Mouse (Mus musculus): ENCODE data around the gene Prc1. TPM values are rescaled to one million over a fixed set of nuclear protein-coding genes. Genes with fewer than 3 reads are reported as not detected.
"Not testable (repeated sequence)": the region's sequence is repeated elsewhere in the genome, so short reads cannot be mapped to it uniquely, and the experiment has no call there.

The Prc1 gene
- total RNA-seq, 1 experiment from 2014 or later = 156 TPM

DNA sequence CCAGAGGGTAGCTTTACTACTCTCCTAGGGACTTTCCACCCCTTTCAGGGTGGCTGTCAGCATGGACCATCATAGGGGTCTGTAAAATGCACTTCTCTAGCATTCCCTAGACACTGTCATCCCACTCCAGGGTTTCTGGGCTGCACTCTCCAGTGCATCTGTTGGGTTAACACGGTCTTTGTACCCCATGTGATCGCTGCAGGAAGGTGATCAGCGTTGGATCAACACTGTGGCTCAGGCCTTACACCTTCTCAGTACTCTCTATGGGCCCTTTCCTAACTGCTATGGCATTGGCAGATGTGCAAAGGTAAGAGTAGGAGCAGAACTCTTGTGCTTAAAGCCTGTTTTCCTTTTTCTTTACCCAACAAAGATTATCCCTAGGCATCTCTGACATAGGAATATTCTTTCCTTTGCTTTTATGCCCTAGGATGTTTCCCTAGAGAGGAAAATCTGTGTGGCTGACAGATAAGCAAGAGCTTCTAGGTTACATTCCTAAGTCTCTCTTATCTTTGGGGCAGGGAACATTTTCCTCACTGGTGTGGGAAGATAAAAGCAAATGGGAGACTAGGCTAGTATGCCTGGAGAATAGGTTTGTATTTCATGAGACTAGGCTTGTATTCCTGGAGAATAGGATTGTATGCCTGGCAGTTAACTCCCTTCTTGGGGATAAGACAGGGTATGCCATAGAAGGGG, 10.9 kb upstream of the Prc1 start:
- ATAC-seq (replicated peaks; ENCODE audit: low read depth, poor library complexity, severe bottlenecking) = no peak

DNA sequence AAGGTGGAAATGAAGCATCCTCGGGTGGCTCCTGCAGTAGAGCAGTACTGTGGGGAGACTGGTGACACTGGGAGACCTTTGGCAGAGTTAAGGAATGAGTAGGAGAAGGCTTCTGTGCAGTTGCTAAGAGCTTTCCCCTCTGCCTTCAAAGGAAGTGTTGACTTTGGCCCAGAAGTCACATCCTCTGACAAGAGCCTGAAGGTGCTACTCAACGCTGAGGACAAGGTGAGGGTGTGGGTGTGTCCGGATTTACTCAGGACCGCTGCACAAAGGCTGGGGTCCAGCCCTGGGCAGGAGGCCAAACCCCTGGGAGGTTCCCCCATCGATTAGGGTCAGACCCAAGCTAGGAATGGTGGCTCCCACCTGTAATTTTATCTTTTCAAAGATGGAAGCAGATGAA, 9.9 kb upstream of the Prc1 start:
- ATAC-seq (replicated peaks; ENCODE audit: low read depth, poor library complexity, severe bottlenecking) = no peak

DNA sequence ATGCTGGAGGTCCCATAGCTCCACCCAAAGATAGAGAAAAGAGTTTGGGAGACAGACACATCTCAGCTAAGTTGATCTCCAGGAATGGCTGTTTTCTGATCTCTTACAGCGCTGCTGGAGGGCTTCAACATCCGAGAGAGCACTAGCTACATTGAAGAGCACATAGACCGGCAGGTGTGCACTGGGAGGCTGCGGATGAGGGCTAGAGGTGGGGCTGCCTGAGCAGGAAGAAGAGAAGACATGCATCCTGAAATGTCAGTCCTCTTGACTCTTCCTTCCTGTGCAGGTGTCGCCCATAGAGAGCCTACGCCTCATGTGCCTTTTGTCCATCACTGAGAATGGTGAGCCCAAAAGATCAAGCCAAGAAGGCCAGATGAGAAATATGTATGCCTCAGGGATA, 8.5 kb upstream of the Prc1 start:
- no peak for ATAC-seq (replicated peaks; ENCODE audit: low read depth, poor library complexity, severe bottlenecking)

DNA sequence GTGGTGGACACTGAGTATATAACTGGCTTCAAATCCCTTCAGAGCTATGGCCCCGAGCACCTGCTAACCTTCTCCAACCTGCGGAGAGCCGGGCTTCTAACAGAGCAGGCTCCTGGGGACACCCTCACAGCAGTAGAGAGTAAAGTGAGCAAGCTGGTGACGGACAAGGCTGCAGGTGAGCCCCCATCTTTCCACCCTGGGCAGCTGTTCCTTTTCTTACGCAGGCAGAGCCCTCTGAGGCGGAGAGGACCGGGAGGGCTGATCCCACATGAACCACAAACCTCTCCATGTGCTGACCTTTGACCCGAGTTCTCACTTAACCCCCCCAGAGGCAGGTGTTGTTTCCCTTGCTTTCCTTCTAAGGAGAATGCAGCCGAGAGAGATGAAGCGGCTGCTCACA, 6.5 kb upstream of the Prc1 start:
- ATAC-seq (replicated peaks; ENCODE audit: low read depth, poor library complexity, severe bottlenecking) = no peak

DNA sequence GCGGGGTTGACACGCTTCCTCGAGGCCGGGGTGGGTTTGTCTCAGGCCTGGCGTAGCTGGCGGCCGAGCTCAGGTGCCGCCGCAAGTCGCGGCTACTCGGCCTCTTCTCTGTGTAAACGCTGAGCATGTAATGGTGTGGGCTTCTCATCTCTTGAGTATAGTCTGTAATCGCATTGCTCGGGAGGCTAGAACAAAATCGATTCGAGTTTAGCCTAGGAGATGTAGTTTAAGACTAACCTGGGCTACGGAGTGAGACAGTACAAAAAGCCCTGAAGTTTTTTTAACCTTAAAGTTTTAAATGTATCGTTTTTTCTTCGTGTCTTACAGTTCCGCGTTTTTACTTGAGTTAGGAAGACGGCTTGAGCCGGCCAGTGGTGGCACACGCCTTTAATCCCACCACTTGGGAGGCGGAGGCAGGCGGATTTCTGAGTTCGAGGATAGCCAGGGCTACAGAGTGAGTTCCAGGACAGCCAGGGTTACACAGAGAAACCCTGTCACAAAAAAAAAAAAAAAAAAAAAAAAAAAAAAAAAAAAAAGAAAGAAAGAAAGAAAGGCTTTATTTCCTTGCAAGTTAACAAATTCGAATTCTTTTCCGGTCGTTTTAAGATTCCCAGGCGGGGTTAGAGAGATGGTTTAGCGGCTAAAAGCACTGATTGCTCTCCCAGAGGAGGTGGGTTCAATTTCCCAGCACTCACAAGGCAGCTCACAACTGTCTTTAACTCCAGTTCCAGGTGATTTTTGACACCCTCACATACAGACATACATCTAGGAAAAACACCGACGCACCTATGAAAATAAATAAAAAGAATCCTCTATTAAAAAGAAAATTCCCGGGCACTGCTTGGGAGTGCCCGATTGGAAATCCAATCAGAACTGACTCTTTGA, 756 bp downstream of the Prc1 start:
- no peak for ATAC-seq (replicated peaks; ENCODE audit: low read depth, poor library complexity, severe bottlenecking)

DNA sequence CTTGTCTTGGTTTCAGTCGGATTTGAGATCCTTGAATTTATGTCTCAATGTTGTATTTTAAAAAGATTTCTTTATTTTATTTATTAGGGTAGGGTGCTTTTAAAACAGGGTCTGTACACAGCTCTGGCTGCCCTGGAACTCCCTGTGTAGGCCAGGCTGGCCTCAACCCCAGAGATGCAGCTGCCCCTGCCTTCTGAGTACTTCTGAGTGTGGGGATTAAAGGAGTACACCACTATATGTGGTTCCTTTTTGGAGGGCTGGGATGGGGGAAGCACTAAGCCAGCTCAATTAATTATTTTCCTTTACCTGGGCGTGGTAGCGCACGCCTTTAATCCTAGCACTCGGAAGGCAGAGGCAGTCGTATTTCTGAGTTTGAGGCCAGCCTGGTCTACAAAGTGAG, 2.2 kb downstream of the Prc1 start:
- no peak for ATAC-seq (replicated peaks; ENCODE audit: low read depth, poor library complexity, severe bottlenecking)

DNA sequence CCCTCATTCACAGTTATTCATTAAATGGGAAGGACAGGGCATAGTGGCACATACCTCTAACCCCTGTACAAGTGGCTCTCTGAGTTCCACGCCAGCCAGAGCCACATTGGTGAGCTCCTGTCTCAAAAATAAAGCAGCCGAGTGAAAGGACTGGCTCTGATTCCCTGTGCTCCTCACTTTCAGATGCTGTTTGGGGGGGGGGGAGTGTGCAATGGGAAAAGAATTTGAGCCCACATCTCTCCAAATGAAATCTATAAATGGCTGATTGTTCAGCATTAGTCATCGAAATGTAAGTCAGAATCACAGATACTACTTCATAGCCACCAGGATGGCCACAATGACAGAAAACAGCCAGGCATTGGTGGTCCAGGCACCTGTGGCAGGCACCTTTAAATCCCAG, 2.8 kb downstream of the Prc1 start:
- ATAC-seq (replicated peaks; ENCODE audit: low read depth, poor library complexity, severe bottlenecking) = no peak

DNA sequence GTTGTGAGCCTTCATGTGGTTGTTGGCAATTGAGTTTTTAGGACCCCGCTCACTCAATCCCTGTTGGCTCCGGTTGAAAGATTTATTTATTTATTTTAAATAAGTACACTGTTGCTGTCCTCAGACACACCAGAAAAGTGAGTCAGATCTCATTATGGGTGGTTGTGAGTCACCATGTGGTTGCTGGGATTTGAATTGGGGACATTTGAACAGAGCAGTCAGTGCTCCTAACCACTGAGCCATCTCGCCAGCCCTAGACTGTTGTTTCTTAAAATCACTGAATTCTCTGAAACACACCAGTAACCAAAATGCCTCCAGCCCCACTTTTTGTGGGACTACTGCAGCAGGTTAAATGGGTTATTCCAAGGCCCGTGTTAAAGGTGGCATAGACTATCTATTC, 4.5 kb downstream of the Prc1 start:
- no peak for ATAC-seq (replicated peaks; ENCODE audit: low read depth, poor library complexity, severe bottlenecking)

DNA sequence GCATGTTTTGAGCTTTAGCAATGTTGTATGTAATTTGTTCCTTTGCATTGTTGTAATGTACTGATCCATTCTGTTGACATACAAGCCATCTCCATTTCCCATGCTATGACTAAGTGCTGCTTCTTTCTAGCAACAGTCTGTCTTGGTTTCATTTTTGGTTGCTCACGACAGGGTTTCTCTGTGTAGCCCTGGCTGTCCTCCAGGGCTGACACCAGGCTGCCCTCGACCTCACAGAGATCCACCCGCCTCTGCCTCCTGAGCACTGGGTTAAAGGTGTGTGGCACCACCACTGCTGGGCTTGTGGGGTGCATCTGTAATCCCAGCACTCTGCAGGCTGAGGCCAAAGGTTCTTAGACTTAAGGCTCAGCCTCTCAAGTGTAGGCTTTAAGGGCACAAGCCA, 5.3 kb downstream of the Prc1 start:
- ATAC-seq (replicated peaks; ENCODE audit: low read depth, poor library complexity, severe bottlenecking) = no peak

DNA sequence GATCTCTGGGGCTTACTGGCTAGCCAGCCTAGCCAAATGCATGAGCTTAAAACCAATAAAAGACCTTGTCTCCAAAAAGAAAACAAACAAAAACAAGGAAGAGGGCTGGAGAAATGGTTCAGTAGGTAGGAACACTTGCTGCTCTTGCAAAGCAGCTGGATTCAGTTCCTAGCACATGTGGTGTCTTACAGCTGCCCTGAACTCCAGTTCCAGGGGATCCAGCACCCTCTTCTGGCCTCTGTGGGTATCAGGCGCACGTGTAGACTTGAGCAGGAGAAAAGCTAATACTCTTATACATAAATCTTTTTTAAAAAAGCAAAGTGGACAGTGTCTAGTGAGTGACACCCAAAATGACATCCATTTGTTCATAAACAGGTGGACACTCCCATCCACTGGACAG, 7.3 kb downstream of the Prc1 start:
- no peak for ATAC-seq (replicated peaks; ENCODE audit: low read depth, poor library complexity, severe bottlenecking)

DNA sequence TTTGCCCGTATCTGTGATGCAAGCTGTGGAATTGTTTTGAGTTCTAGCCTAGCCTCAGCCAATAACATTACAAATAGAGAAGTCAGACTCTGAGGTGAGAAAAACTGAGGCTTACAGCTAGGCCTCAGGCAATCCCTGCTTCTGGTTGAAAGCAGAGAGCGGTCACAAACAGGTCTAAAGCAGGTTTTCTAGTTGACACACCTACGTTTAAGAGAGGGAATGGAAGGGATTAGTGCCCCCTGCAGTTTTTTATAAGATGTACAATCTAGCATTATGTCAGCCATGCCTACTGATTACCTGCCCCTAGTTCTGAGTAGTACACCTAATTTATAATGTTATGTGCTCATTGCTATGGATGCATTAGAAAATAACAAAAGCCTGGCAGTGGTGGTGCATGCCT, 13.5 kb downstream of the Prc1 start:
- ATAC-seq (replicated peaks; ENCODE audit: low read depth, poor library complexity, severe bottlenecking) = no peak

DNA sequence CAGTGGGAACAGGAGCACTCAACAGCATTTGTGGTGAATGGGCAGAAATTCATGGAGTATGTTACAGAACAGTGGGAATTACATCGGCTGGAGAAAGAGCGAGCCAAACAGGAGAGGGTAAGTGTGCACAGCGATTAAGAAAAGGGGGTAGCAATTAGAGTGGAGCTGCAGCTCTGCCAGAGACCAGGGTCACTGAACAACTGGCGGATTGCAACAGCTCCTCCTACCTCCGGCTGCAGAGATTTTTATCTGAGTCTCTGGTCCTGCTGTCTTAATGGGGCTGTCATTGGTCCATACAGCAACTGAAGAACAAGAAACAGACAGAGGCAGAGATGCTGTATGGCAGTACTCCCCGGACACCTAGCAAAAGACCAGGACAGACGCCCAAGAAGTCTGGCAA, 16.5 kb downstream of the Prc1 start:
- ATAC-seq (replicated peaks; ENCODE audit: low read depth, poor library complexity, severe bottlenecking) = no peak

DNA sequence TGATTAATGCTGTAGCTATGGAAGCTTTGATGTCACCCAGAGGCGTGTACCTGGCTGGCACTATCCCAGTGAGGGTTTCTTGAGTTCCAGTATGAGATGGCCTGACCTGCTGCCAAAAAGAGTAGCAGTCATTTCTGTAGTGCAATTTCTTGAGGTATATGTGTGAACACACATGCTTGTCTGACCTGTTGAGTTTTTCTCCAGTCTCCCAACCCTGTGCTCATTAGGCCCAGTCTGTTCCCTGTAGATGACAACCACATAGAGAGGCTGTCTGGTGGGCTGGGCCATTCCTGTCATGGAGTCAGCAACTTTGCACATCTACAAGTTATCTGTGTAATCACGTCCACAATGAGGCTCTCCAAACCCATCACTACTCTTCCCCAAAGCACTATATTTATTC, 21.5 kb downstream of the Prc1 start:
- ATAC-seq (replicated peaks; ENCODE audit: low read depth, poor library complexity, severe bottlenecking) = no peak

DNA sequence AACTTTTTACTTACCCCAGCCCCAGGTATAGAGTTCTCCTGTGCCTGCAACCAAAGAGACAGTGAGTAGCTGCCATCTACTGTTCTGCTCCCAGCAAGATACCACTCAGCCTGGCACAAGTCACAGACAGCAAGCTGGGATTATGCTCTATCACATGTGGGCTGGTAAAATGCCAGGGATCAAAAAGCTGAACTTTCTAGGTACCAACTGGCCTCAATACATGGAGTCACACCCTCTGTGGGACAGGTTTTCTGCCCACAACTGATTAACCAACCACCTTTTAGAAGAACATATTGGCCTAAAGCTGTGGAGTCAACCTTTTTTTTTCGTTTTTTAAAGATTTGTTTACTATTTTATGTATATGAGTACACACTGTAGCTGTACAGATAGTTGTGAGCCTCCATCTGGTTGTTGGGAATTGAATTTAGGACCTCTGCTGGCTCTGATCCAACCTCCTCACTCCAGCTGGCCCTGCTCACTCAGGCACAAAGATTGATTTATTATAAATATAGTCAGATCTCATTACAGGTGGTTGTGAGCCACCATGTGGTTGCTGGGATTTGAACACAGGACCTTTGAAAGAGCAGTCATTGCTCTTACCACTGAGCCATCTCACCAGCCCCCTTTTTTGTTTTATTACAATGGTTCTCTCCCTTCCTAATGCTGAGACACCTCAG, 23.3 kb downstream of the Prc1 start:
- ATAC-seq (replicated peaks; ENCODE audit: low read depth, poor library complexity, severe bottlenecking) = no peak

DNA sequence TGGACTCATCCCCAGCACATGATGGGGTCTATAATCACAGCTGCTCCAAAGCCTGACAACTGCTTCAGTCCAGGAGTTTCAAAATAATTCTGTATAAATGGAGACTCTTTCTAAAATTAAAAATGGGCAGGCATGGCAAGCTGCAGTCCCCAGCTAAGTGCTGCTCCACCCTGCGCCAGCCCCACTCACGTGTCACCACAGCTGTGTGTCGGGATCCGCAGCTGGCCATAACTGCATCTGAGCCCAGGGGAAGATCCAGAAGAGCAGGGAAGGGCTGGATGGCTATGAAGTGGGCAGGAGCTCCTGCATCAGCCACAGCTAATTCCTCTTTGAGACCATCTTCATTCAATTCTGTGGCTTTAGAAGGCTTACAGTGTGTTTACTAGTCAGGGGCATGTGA, 24.4 kb downstream of the Prc1 start:
- no peak for ATAC-seq (replicated peaks; ENCODE audit: low read depth, poor library complexity, severe bottlenecking)

DNA sequence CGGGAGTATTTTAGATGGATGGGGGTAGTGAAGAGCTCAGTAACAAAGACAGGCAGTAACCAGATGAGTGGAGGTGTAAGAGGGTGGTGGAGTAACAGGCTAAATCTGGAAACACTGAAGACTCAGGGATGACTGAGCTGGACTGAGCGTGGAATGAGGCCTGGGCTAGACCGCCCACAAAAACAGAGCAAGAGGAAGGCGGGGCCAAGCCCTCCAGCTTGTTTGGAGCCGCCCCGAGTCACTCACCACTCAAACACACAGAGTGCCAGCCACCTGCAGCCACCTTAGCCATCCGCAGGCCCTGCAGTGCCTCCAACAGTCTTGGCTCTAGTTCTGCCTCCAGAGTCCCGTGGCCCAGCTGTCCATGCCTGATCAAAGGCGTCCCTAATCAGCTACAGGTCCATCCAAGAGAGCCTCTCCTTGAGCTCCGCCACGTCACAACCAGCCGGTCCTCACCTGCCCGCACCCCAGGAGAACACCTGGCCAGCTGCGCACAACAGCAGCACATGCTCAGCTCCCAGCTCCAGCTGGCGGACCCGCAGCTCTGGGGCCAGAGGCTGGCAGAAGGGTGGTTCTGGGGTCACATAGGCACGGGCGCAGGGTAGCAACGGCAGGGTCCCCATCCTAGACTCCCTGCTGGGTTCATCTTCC, 25.7 kb downstream of the Prc1 start:
- no peak for ATAC-seq (replicated peaks; ENCODE audit: low read depth, poor library complexity, severe bottlenecking)

DNA sequence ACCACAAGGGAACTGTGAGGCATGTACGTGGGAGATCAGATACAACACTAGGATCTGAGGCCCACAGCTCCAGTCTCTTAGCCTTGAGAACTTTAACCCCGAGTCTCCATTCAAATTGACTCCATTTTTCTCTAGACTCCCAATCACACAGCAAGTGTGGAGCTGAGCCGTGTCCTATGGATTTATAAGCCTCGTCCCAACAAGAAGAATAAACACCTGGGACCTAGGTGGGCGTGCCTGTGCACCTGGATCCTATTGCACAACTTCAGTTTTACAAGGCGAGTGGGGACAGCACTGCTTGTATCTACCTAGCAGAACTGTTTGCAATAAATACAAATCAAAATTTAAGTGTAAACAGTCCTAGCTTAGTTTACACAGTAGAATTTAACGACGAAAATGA, 29.1 kb downstream of the Prc1 start:
- no peak for ATAC-seq (replicated peaks; ENCODE audit: low read depth, poor library complexity, severe bottlenecking)

DNA sequence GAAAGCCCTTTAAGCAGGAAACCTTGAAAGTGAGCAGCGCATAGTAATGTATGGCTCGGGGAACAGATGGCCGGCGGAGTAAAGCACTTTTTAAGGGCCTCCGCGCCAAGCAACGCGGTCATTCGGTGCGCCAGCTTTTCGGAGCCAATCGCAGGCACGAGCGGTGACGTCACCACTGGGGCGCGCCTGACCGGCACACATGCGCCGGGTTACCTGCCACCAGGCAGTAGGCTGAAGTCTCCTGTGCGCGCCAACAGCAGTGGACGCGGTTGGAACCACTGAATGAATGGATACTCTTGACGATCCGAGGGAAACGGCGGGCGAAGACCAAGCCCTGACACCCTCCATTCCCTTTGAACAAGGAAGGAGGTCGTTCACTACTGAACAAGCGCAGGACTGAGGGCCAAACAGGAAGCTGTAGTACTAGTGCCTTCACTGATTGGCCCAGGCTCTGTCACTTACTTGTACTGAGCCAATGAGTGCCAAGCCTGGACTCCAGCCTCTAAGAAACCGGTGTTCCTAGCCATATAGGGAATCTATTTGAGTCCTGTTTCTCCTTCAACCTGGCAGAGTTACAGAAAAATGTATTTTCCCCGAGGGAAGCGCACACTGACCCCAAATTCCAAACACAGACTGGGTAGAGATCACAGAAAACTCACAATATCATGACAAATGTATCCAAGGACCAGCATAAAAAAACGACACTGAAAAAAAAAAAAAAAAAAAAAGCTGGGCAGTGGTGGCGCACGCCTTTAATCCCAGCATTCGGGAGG, 30.0 kb downstream of the Prc1 start, which contains the start of gene Rccd1:
Gene Rccd1 (minus strand): TSS at position 412 of the 773 bp plus-strand sequence.
- peak; percentile 97 for ATAC-seq (replicated peaks; ENCODE audit: low read depth, poor library complexity, severe bottlenecking)

DNA sequence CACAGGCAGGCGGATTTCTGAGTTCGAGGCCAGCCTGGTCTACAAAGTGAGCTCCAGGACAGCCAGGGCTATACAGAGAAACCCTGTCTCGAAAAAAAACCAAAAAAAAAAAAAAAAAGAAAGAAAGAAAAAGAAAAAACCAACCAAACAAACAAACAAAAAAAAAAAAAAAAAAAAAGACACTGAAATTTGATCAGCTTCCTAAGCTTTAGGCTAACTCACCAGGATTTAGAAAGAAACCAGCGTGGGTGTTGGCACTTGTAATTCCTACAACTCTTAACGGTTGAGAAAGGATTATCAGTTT, 30.5 kb downstream of the Prc1 start:
- not testable (repeated sequence) for ATAC-seq (replicated peaks; ENCODE audit: low read depth, poor library complexity, severe bottlenecking)

DNA sequence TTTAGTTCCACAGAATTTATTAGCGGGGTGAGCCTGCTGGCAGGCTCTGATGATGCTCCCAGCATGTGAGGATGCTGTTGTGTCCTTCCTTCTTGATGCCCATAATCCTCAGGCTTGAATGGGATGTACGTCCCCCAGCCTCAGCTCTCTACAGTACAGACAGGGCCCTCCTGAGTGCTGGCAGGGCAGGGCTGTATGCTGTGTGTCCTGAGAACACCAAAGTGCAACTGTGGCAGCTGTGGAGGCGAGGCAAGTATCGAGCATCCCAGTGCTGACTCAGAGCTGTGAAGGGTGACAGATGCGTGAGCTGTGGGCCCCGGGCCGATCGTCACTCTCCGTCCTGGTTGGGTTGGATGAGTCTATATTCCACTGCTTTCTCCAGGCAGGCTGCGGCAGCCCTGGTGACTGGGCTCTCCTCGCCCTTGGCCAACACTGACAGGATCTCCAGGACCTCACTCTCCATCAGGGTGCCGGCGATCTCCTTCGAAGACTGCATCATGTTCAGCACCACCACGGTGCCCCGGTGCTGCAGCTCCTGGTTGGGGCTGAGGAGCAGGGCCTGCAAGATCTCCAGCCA, 31.1 kb downstream of the Prc1 start:
- ATAC-seq (replicated peaks; ENCODE audit: low read depth, poor library complexity, severe bottlenecking) = no peak

Measured in common myeloid progenitor, adult 5-6 weeks (primary cell).